Mouse (Mus musculus): ENCODE data around the gene Cyth1. TPM values are rescaled to one million over a fixed set of nuclear protein-coding genes. Genes with fewer than 3 reads are reported as not detected.

Cyth1 gene
- 32.3 and 34.6 TPM in 2 replicates for polyA plus RNA-seq (2015; fragmentation: Nextera tagmentation; extraction: Ambion mirVana)

- H3K4me1 ChIP-seq: peaks cover 25% of the 10 kb centered on the region
- H3K9me3 ChIP-seq: no peaks in the 10 kb centered on the region
- H3K4me3 ChIP-seq: peak within 1 kb of the TSS; percentile 71
- peak within 1 kb of the TSS; percentile 54 for H3K27ac ChIP-seq (replicated peaks)
- peak within 1 kb of the TSS; percentile 75 for H3K9ac ChIP-seq (replicated peaks)
- H3K36me3 ChIP-seq: no peaks in the 10 kb centered on the region
- WGBS: under 1% methylated on average over 86 of the region's 86 CpGs
- H3K4me2 ChIP-seq (replicated peaks): peak within 1 kb of the TSS; percentile 78
- no peaks in the 10 kb centered on the region for H3K27me3 ChIP-seq
- ATAC-seq (replicated peaks): peak; percentile 94
Observed at GRCm38 (mm10) chr11:118248150-118249011, at the start of gene Cyth1. TSS of gene Cyth1 (minus strand) at chr11:118248592.

DNA sequence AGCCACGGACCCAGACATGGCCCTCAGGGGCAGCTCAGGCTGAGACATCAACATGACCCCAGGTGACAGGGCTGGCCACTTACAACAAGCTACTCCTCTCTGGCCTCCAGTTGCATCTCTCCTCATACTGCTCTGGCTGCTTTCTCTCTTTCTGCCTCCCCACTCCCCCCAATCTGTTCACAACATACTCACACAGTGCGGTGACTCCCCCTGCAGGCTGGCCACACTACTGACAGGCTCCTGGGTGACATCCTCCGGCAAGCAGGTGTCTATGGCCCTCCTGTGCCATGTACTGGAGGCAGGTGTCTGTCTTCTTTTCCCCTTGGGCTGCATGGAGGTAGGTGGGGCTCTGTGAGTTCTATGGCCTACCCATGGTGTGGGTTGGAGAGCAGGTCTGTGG, 49.6 kb upstream of the Cyth1 start:
- no peak overlapping the region for H3K4me2 ChIP-seq (replicated peaks)
- ATAC-seq (replicated peaks): no peak
- H3K4me1 ChIP-seq: no peaks in the 10 kb centered on the region
- no peak overlapping the region for H3K27ac ChIP-seq (replicated peaks)
- H3K4me3 ChIP-seq: no peak overlapping the region
- WGBS: 85% methylated on average over 3 of the region's 3 CpGs
- peaks cover 4% of the 10 kb centered on the region; the same call in 1 of the 2 replicates for H3K36me3 ChIP-seq
- no peaks in the 10 kb centered on the region for H3K27me3 ChIP-seq
- H3K9ac ChIP-seq (replicated peaks): no peak overlapping the region
- H3K9me3 ChIP-seq: no peaks in the 10 kb centered on the region

DNA sequence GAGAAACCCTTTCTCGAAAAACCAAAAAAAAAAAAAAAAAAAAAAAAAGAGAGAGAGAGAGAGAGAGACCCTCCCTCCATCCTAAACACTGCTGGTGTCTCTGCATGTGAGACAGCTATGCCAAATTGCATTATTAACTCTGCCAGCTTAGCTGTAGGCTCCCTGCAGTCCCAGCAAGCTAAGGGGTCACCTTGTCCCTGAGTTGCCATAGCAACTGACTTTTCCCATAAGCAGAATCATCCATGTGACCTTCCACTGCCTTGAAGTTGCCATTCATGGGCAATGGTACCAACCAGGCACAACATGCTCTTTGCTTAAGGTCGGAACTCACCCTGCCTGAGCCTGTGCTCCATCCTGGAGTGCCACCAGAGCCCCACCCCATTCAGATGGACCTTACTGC, 46.6 kb upstream of the Cyth1 start:
- no peaks in the 10 kb centered on the region for H3K27me3 ChIP-seq
- WGBS: 67% methylated on average over 2 of the region's 2 CpGs
- no peaks in the 10 kb centered on the region for H3K9me3 ChIP-seq
- H3K4me3 ChIP-seq: no peak overlapping the region
- H3K4me1 ChIP-seq: peaks cover 5% of the 10 kb centered on the region
- ATAC-seq (replicated peaks): no peak
- no peaks in the 10 kb centered on the region for H3K36me3 ChIP-seq
- no peak overlapping the region for H3K27ac ChIP-seq (replicated peaks)
- H3K9ac ChIP-seq (replicated peaks): no peak overlapping the region
- no peak overlapping the region for H3K4me2 ChIP-seq (replicated peaks)

GRCm38 (mm10) chr11:118292671-118293070, 44.3 kb upstream of the Cyth1 start:
- ATAC-seq (replicated peaks): no peak
- H3K4me1 ChIP-seq: peaks cover 18% of the 10 kb centered on the region
- H3K4me2 ChIP-seq (replicated peaks): no peak overlapping the region
- peaks cover under 1% of the 10 kb centered on the region; the same call in 1 of the 2 replicates for H3K36me3 ChIP-seq
- no peak overlapping the region for H3K27ac ChIP-seq (replicated peaks)
- no peak overlapping the region for H3K4me3 ChIP-seq
- H3K9ac ChIP-seq (replicated peaks): no peak overlapping the region
- H3K9me3 ChIP-seq: no peaks in the 10 kb centered on the region
- no peaks in the 10 kb centered on the region for H3K27me3 ChIP-seq
- 50% methylated on average over 6 of the region's 6 CpGs for WGBS

DNA sequence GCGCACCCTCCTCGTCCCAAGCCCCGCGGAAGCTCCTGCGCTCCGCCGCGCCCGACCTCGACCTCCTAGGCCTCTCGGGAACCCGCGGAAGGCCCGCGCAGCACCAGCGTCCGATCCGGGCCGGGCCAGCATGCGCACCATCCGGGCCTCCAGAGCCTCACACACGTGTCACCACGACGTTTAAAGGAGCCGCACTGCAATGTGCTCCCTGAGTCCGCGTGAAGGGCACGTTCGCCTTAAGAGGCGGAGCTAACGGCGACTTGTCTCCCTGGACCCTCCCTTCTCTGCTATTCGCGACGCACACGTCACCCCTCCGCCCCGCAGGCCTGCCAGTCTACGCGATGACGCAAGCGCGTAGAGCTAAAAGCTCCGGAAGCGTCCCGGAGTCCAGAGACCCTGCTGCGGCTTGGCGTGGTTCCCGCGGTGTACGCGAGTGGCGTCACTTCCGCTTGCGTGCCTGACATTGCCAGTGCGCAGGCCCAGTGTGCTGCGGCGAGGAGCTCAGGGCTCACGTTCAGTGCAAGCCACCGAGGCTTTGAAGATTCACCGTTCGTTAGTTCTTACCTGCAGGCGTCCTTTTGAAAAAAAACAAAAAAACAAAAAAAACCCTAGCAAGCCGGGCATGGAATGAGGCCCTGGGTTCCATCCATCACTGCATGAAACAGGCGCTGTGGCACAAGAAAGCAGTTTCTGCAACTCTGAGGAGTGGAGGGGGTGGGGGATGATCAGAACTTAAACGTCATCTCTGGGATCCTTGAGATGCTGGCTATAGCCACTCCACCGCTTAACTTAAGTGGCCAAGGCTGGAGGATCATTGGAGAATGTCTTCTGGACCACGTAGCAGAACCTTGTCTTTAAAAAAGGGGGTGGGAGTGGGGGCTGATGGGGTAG, 41.9 kb upstream of the Cyth1 start, which contains the start of gene Usp36:
TSS of gene Usp36 (minus strand) at position 246 of the 891 bp plus-strand sequence.
- Histone ChIP-seq H3K27ac (replicated peaks) (peak within 1 kb of the TSS; percentile 89), H3K9ac (replicated peaks) (peak within 1 kb of the TSS; percentile 89), H3K4me1 (peaks cover 19% of the 10 kb centered on the region), H3K27me3 (no peaks in the 10 kb centered on the region), H3K9me3 (no peaks in the 10 kb centered on the region), H3K4me2 (replicated peaks) (peak within 1 kb of the TSS; percentile 81), H3K4me3 (peak within 1 kb of the TSS; percentile 82), H3K36me3 (peaks cover 19% of the 10 kb centered on the region)
- under 1% methylated on average over 68 of the region's 68 CpGs for WGBS
- peak; percentile 99 for ATAC-seq (replicated peaks)

DNA sequence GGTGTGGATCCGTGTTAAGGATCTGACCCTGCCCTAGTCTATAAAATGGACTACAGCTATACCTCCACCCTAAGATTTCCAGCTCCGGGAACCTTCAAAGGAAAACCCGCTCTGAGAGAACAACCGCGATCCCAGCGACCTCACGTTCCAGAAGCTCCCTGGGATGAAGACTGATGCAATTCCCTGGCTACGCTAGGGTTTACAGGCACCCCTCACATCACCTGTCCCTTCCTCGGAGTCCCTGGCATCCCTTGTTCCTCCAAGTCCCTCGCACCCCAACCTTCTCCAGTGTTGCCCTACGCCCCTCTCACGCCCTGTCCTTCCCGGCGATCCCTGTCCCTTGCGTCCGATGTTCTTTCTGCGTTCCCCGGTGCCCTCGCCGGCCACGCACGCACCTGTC, 41.2 kb upstream of the Cyth1 start:
- Histone ChIP-seq H3K27me3 (no peaks in the 10 kb centered on the region), H3K36me3 (peaks cover 26% of the 10 kb centered on the region), H3K4me2 (replicated peaks) (peak overlapping the region; percentile 81), H3K27ac (replicated peaks) (peak overlapping the region; percentile 81), H3K9me3 (no peaks in the 10 kb centered on the region), H3K9ac (replicated peaks) (peak overlapping the region; percentile 89), H3K4me3 (peak overlapping the region; percentile 82), H3K4me1 (peaks cover 19% of the 10 kb centered on the region)
- ATAC-seq (replicated peaks): peak; percentile 30; the same call in 1 of the 2 replicates
- WGBS: under 1% methylated on average over 22 of the region's 22 CpGs

DNA sequence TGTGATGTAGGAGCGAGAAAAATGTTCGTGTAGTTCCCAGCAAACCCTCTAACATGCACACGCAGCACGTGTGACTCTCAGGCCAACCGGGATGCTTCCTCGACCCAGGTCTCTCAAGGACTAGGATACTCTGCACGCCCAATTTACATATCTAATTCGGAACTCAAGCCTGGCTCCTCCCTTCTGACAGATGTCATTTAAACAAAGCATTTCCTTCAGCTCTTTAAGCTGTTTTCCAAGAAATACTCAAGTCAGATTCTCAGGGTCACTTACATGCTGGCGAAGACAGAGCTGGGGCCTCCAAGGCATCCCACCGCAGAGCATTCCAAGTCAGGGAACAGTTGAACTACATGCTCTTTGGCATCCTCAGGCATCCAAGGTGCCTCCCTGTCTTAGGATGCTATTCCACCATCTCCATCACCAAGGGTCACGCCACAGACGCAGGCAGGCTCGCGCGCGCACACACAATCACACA, 40.7 kb upstream of the Cyth1 start:
- Histone ChIP-seq H3K27ac (replicated peaks) (peak overlapping the region; percentile 81), H3K9me3 (no peaks in the 10 kb centered on the region), H3K4me2 (replicated peaks) (peak overlapping the region; percentile 81), H3K27me3 (no peaks in the 10 kb centered on the region), H3K36me3 (peaks cover 31% of the 10 kb centered on the region), H3K4me1 (peaks cover 19% of the 10 kb centered on the region), H3K4me3 (peak overlapping the region; percentile 82), H3K9ac (replicated peaks) (peak overlapping the region; percentile 89)
- ATAC-seq (replicated peaks): no peak
- WGBS: under 1% methylated on average over 16 of the region's 16 CpGs

- H3K27me3 ChIP-seq: no peaks in the 10 kb centered on the region
- H3K4me3 ChIP-seq: no peak overlapping the region
- WGBS: 94% methylated on average over 9 of the region's 9 CpGs
- no peaks in the 10 kb centered on the region for H3K9me3 ChIP-seq
- H3K27ac ChIP-seq (replicated peaks): no peak overlapping the region
- no peak overlapping the region for H3K4me2 ChIP-seq (replicated peaks)
- no peak overlapping the region for H3K9ac ChIP-seq (replicated peaks)
- no peak for ATAC-seq (replicated peaks)
- H3K36me3 ChIP-seq: peaks cover 46% of the 10 kb centered on the region
- H3K4me1 ChIP-seq: peaks cover 19% of the 10 kb centered on the region
Observed at GRCm38 (mm10) chr11:118287573-118287972, 39.2 kb upstream of the Cyth1 start.

GRCm38 (mm10) chr11:118286434-118286833, 38.0 kb upstream of the Cyth1 start:
- peaks cover 57% of the 10 kb centered on the region for H3K36me3 ChIP-seq

GRCm38 (mm10) chr11:118285791-118286190, 37.4 kb upstream of the Cyth1 start:
- Histone ChIP-seq H3K4me1 (peaks cover 17% of the 10 kb centered on the region), H3K27me3 (no peaks in the 10 kb centered on the region), H3K4me2 (replicated peaks) (no peak overlapping the region), H3K9me3 (no peaks in the 10 kb centered on the region), H3K4me3 (no peak overlapping the region), H3K9ac (replicated peaks) (no peak overlapping the region), H3K27ac (replicated peaks) (no peak overlapping the region), H3K36me3 (peaks cover 60% of the 10 kb centered on the region)
- ATAC-seq (replicated peaks): no peak
- WGBS: 91% methylated on average over 13 of the region's 13 CpGs

More at GRCm38 (mm10) chr11:118286434-118286833, 38.0 kb upstream of the Cyth1 start:
- no peak overlapping the region for H3K4me3 ChIP-seq
- H3K4me1 ChIP-seq: peaks cover 19% of the 10 kb centered on the region
- H3K27ac ChIP-seq (replicated peaks): no peak overlapping the region
- H3K4me2 ChIP-seq (replicated peaks): no peak overlapping the region
- H3K9me3 ChIP-seq: no peaks in the 10 kb centered on the region
- H3K9ac ChIP-seq (replicated peaks): no peak overlapping the region
- WGBS: 93% methylated on average over 9 of the region's 9 CpGs
- no peaks in the 10 kb centered on the region for H3K27me3 ChIP-seq
- no peak for ATAC-seq (replicated peaks)

GRCm38 (mm10) chr11:118280218-118280617, 31.8 kb upstream of the Cyth1 start:
- WGBS: 98% methylated on average over 3 of the region's 3 CpGs
- H3K36me3 ChIP-seq: peaks cover 86% of the 10 kb centered on the region
- no peaks in the 10 kb centered on the region for H3K27me3 ChIP-seq
- H3K27ac ChIP-seq (replicated peaks): no peak overlapping the region
- ATAC-seq (replicated peaks): no peak
- H3K4me2 ChIP-seq (replicated peaks): no peak overlapping the region
- no peak overlapping the region for H3K9ac ChIP-seq (replicated peaks)
- H3K4me3 ChIP-seq: no peak overlapping the region
- no peaks in the 10 kb centered on the region for H3K4me1 ChIP-seq
- no peaks in the 10 kb centered on the region for H3K9me3 ChIP-seq

DNA sequence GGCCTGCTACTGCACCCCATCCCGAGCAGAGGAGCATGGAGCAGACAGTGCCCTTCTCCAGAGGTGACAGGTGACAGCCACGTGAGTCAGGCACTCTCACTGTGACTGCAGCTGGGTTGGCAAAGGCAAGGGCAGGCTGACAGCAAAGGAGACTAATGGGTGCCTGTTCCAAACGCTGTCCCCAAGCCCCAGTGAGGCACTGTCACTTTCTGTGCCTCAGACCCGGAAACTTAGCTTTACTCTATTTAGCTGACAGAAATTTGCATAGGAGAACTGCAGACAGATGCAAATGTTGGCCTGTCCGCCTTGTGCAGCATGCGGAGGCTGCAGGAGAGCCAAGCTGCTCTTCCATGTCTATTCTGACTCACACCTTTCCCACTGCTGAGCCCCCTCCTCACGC, 27.9 kb upstream of the Cyth1 start:
- peaks cover 81% of the 10 kb centered on the region for H3K36me3 ChIP-seq
- no peak overlapping the region for H3K4me3 ChIP-seq
- WGBS: 87% methylated on average over 7 of the region's 7 CpGs
- H3K4me2 ChIP-seq (replicated peaks): no peak overlapping the region
- no peaks in the 10 kb centered on the region for H3K4me1 ChIP-seq
- ATAC-seq (replicated peaks): no peak
- H3K27ac ChIP-seq (replicated peaks): no peak overlapping the region
- H3K27me3 ChIP-seq: no peaks in the 10 kb centered on the region
- no peaks in the 10 kb centered on the region for H3K9me3 ChIP-seq
- no peak overlapping the region for H3K9ac ChIP-seq (replicated peaks)
